8 mouse cellular contexts compared by ENCODE assay signal in genomic region chr12:34907506-34907850, GRCm38 (mm10). TPM values are rescaled to one million over a fixed set of nuclear protein-coding genes. Genes with fewer than 3 reads are reported as not detected.
DNase-seq lines count a peak whose midpoint lies in the region; ATAC-seq and TF ChIP-seq lines count a peak whose summit lies in the region.

No protein-coding gene starts in this region.

- H3K4me2 ChIP-seq in lung, embryonic 14.5 days, result peak overlapping the region; percentile 96
- H3K4me2 ChIP-seq in hindbrain, embryonic 12.5 days (replicated peaks), result peak overlapping the region; percentile 71

- H3K27me3 ChIP-seq in lung, embryonic 14.5 days (ENCODE audit: insufficient read depth, low read length), result peaks cover 17% of the 10 kb centered on the region
- H3K27me3 ChIP-seq in hindbrain, embryonic 12.5 days, result peaks cover 23% of the 10 kb centered on the region
- peaks cover 8% of the 10 kb centered on the region for H3K27me3 ChIP-seq in liver, adult 2 months (ENCODE audit: control insufficient read depth, insufficient read depth, low read length)

- TF ChIP-seq POLR2A in liver, adult 2 months (IDR thresholded peaks at IDR 0.05; ENCODE audit: extremely low read depth, insufficient read depth, low read length), result no peak

- no peaks in the 10 kb centered on the region for H3K79me2 ChIP-seq in liver, adult 2 months (ENCODE audit: control insufficient read depth, insufficient read depth, low read length)

- H3K36me3 ChIP-seq in lung, embryonic 14.5 days (ENCODE audit: insufficient read depth), result no peaks in the 10 kb centered on the region
- H3K36me3 ChIP-seq in hindbrain, embryonic 12.5 days, result no peaks in the 10 kb centered on the region
- H3K36me3 ChIP-seq in liver, adult 2 months (ENCODE audit: control insufficient read depth, insufficient read depth, low read length), result no peaks in the 10 kb centered on the region

- DNase-seq in lung, embryonic 14.5 days, result peak; percentile 58
- DNase-seq in lung, postnatal 4 days, result no peak
- DNase-seq in cerebellum, adult 9-11 months, result peak; percentile 45
- DNase-seq in liver, adult 2 months (ENCODE audit: extremely low read depth, low read depth, low spot score), result no peak
- DNase-seq in right cerebral cortex, postnatal 10 days (ENCODE audit: low spot score in 2 of 2), result peak; percentile 54 to 73
- DNase-seq in urinary bladder, postnatal 36 days (ENCODE audit: low spot score in 2 of 2), result no peak
- DNase-seq in kidney, adult 11 months, result no peak

- 2% methylated on average over 10 of the region's 10 CpGs for WGBS in lung, embryonic 14.5 days
- WGBS in hindbrain, embryonic 12.5 days, result under 1% methylated on average over 10 of the region's 10 CpGs
- 13% methylated on average over 10 of the region's 10 CpGs for WGBS in liver, adult 2 months

- H3K4me1 ChIP-seq in lung, embryonic 14.5 days (ENCODE audit: insufficient read depth), result no peaks in the 10 kb centered on the region
- H3K4me1 ChIP-seq in hindbrain, embryonic 12.5 days, result 0 out of 2 replicates have a peak, but pooled peaks cover 2% of the 10 kb centered on the region
- no peaks in the 10 kb centered on the region for H3K4me1 ChIP-seq in liver, adult 2 months (ENCODE audit: control insufficient read depth, insufficient read depth, low read length)

- ATAC-seq in lung, embryonic 14.5 days (ENCODE audit: insufficient read depth), result peak; percentile 64
- ATAC-seq in hindbrain, embryonic 12.5 days (ENCODE audit: low FRiP score), result peak; percentile 79

- H3K4me3 ChIP-seq in lung, embryonic 14.5 days (ENCODE audit: low read depth, low read length), result peak overlapping the region; percentile 64
- peak overlapping the region; percentile 73 for H3K4me3 ChIP-seq in hindbrain, embryonic 12.5 days
- H3K4me3 ChIP-seq in liver, adult 2 months (ENCODE audit: insufficient read depth, low read depth, low read length), result peak overlapping the region; percentile 57; the same call in 1 of the 2 replicates

- H3K9me3 ChIP-seq in lung, embryonic 14.5 days (ENCODE audit: low read depth, low read length), result no peaks in the 10 kb centered on the region
- no peaks in the 10 kb centered on the region for H3K9me3 ChIP-seq in hindbrain, embryonic 12.5 days (replicated peaks)

- TF ChIP-seq CTCF in lung, embryonic 14.5 days (IDR thresholded peaks at IDR 0.05; ENCODE audit: low read depth), result peak; percentile 42
- TF ChIP-seq CTCF in liver, adult 2 months (IDR thresholded peaks at IDR 0.05; ENCODE audit: low read depth, low read length), result no peak

- H3K27ac ChIP-seq in lung, embryonic 14.5 days (ENCODE audit: low read depth), result 0 out of 2 replicates have a peak overlapping the region, but pooled peaks have one; percentile 8
- peak overlapping the region; percentile 7; the same call in 1 of the 2 replicates for H3K27ac ChIP-seq in hindbrain, embryonic 12.5 days
- H3K27ac ChIP-seq in liver, adult 2 months (replicated peaks; ENCODE audit: insufficient read depth, low read depth, low read length), result no peak overlapping the region

- H3K9ac ChIP-seq in lung, embryonic 14.5 days, result peak overlapping the region; percentile 59; the same call in 1 of the 2 replicates
- peak overlapping the region; percentile 60 for H3K9ac ChIP-seq in hindbrain, embryonic 12.5 days
- no peak overlapping the region for H3K9ac ChIP-seq in liver, adult 2 months (ENCODE audit: low read depth, low read length)

RNA-seq across cellular contexts. Expression of gene Hdac9, which starts 9.4 kb away (rescaled TPM):
- 7.5 and 7.6 TPM in 2 replicates for polyA plus RNA-seq in lung, embryonic 14.5 days (2014; fragmentation: Nextera tagmentation; extraction: Ambion mirVana)
- 9.0 and 9.1 TPM in 2 replicates for polyA plus RNA-seq in hindbrain, embryonic 12.5 days (2016; fragmentation: Nextera tagmentation; extraction: Ambion mirVana)
- total RNA-seq in liver, adult 2 months (2014; rRNA removed), result 1.6 and 1.7 TPM in 2 replicates
- polyA plus RNA-seq in liver, adult 2 months (2012; rRNA removed), result 0.29 and 0.56 TPM in 2 replicates

Comparison
In these comparisons a context has a peak if more than half of its experiments do, and no peak if none do; other contexts are left out.
1. DNase-seq: peak in lung, embryonic 14.5 days (single experiment), cerebellum, adult 9-11 months (single experiment) and right cerebral cortex, postnatal 10 days (2 of 2); none in lung, postnatal 4 days (0 of 2), liver, adult 2 months (single experiment), urinary bladder, postnatal 36 days (0 of 2) and kidney, adult 11 months (single experiment).
2. Peak in every context shown above with its lines, with median percentiles within 50 percentile points of each other: H3K4me3 ChIP-seq.